Mouse (Mus musculus): ENCODE results near the gene Ciart. TPM values are rescaled to one million over a fixed set of nuclear protein-coding genes. Genes with fewer than 3 reads are reported as not detected.
"Not testable (repeated sequence)": the region's sequence is repeated elsewhere in the genome, so short reads cannot be mapped to it uniquely, and the experiment has no call there.

Ciart gene
- polyA plus RNA-seq, 1 experiment: 0.30 TPM

- TF ChIP-seq GATA1 (IDR thresholded peaks at IDR 0.05; ENCODE audit: low read length): no peak
Observed at GRCm38 (mm10) chr3:95904568-95904967, 22.5 kb upstream of the Ciart start, which contains the start of gene Car14. TSS of gene Car14 (minus strand) at chr3:95904691.

GRCm38 (mm10) chr3:95903753-95904502 is 21.9 kb upstream of the Ciart start:
- TF ChIP-seq GATA1 (IDR thresholded peaks at IDR 0.05; ENCODE audit: low read length): no peak

- TF ChIP-seq GATA1 (IDR thresholded peaks at IDR 0.05; ENCODE audit: low read length): no peak
Observed at GRCm38 (mm10) chr3:95902643-95903042, 20.6 kb upstream of the Ciart start.

- TF ChIP-seq GATA1 (IDR thresholded peaks at IDR 0.05; ENCODE audit: low read length): no peak
Observed at GRCm38 (mm10) chr3:95902373-95902625, 20.2 kb upstream of the Ciart start.

GRCm38 (mm10) chr3:95901616-95902372 is 19.7 kb upstream of the Ciart start:
- no peak for TF ChIP-seq GATA1 (IDR thresholded peaks at IDR 0.05; ENCODE audit: low read length)

- no peak for TF ChIP-seq GATA1 (IDR thresholded peaks at IDR 0.05; ENCODE audit: low read length)
Observed at GRCm38 (mm10) chr3:95899800-95900524, 17.9 kb upstream of the Ciart start.

- TF ChIP-seq GATA1 (IDR thresholded peaks at IDR 0.05; ENCODE audit: low read length): no peak
Observed at GRCm38 (mm10) chr3:95894317-95895160, 12.5 kb upstream of the Ciart start.

- not testable (repeated sequence) for TF ChIP-seq GATA1 (IDR thresholded peaks at IDR 0.05; ENCODE audit: low read length)
Observed at GRCm38 (mm10) chr3:95893606-95894316, 11.7 kb upstream of the Ciart start, which contains the start of gene Aph1a. TSS of gene Aph1a (plus strand) at chr3:95893969.

GRCm38 (mm10) chr3:95893126-95893525 is 11.1 kb upstream of the Ciart start:
- no peak for TF ChIP-seq GATA1 (IDR thresholded peaks at IDR 0.05; ENCODE audit: low read length)

- no peak for TF ChIP-seq GATA1 (IDR thresholded peaks at IDR 0.05; ENCODE audit: low read length)
Observed at GRCm38 (mm10) chr3:95892066-95893052, 10.3 kb upstream of the Ciart start.

GRCm38 (mm10) chr3:95891211-95892065 is 9.4 kb upstream of the Ciart start, which contains the start of gene BC028528:
TSS of gene BC028528 (minus strand) at chr3:95892005.
- no peak for TF ChIP-seq GATA1 (IDR thresholded peaks at IDR 0.05; ENCODE audit: low read length)

GRCm38 (mm10) chr3:95889664-95890063 is 7.6 kb upstream of the Ciart start:
- no peak for TF ChIP-seq GATA1 (IDR thresholded peaks at IDR 0.05; ENCODE audit: low read length)
